Mouse (Mus musculus): ENCODE results near the gene Frmd8.
"Not testable (repeated sequence)": the region's sequence is repeated elsewhere in the genome, so short reads cannot be mapped to it uniquely, and the experiment has no call there.

GRCm38 (mm10) chr19:5882079-5882478 is 7.0 kb upstream of the Frmd8 start:
- TF ChIP-seq MAFK (IDR thresholded peaks at IDR 0.05; ENCODE audit: insufficient read depth, low read depth, low read length); ZC3H11A (IDR thresholded peaks at IDR 0.05; ENCODE audit: borderline replicate concordance, low read depth, low read length); CHD2 (IDR thresholded peaks at IDR 0.05; ENCODE audit: low read depth, low read length): not testable (repeated sequence)
